Mouse (Mus musculus): ENCODE results near the gene Sipa1l3.

GRCm38 (mm10) chr7:29520794-29521193 is 2.4 kb upstream of the Sipa1l3 start:
- TF ChIP-seq CTCF (IDR thresholded peaks at IDR 0.05; ENCODE audit: borderline replicate concordance, control insufficient read depth, extremely low read depth, insufficient read depth, low read length, poor library complexity): no peak
- no peak for TF ChIP-seq POLR2A (IDR thresholded peaks at IDR 0.05; ENCODE audit: control insufficient read depth, extremely low read depth, insufficient read depth, low read length, poor library complexity)

Data from thymus, adult 2 months (tissue).